Mouse (Mus musculus) embryonic facial prominence, embryonic 13.5 days (tissue): ENCODE data around the gene E2f2. TPM values are rescaled to one million over a fixed set of nuclear protein-coding genes. Genes with fewer than 3 reads are reported as not detected.

Source experiments
- ATAC-seq: fragments of 200-750 bp; cut with Nextera tagmentation; 2 replicates; pipeline ENCODE4 v1.8.0; 2017; ENCODE audit warnings: low read depth; ENCODE audit not compliant: insufficient number of reproducible peaks, insufficient read depth, low FRiP score, low TSS enrichment
- H3K27ac ChIP-seq: fragments of 300-500 bp; sonication (generic); 2 replicates; pipeline ENCODE4 v1.5.1; 2015; ENCODE audit warnings: moderate library complexity, mild to moderate bottlenecking, inconsistent platforms
- H3K27me3 ChIP-seq: fragments of 300-500 bp; sonication (generic); 2 replicates; pipeline ENCODE4 v1.6.1; 2015; ENCODE audit warnings: mild to moderate bottlenecking, inconsistent platforms
- H3K36me3 ChIP-seq: fragments of 300-500 bp; sonication (generic); 2 replicates; pipeline ENCODE4 v1.6.1; 2015; ENCODE audit warnings: mild to moderate bottlenecking, inconsistent platforms
- H3K4me1 ChIP-seq: fragments of 300-500 bp; sonication (generic); 2 replicates; pipeline ENCODE4 v1.6.1; 2015; ENCODE audit warnings: inconsistent platforms
- H3K4me2 ChIP-seq: fragments of 300-500 bp; sonication (generic); 2 replicates; pipeline ENCODE4 v1.6.1; 2015; ENCODE audit warnings: moderate library complexity, mild to moderate bottlenecking, inconsistent platforms
- H3K4me3 ChIP-seq: fragments of 300-500 bp; sonication (generic); 2 replicates; pipeline ENCODE4 v1.5.1; 2015; ENCODE audit warnings: mild to moderate bottlenecking, inconsistent platforms
- H3K9ac ChIP-seq: fragments of 300-500 bp; sonication (generic); 2 replicates; pipeline ENCODE4 v1.6.1; 2015; ENCODE audit warnings: mild to moderate bottlenecking, inconsistent platforms
- H3K9me3 ChIP-seq: fragments of 300-500 bp; sonication (generic); 2 replicates; pipeline ENCODE4 v1.6.1; 2016; ENCODE audit warnings: inconsistent platforms
- WGBS: fragments of 180-500 bp; shearing (Covaris S2); methylation state at CpG from one replicate; pipeline ENCODE4 v1.1.7; 2015; ENCODE audit warnings: mixed read lengths; 5-methylcytosine and 5-hydroxymethylcytosine counted together
- polyA plus RNA-seq: library from polyadenylated mRNA; unstranded; fragments of >200 nt; fragmentation: Nextera tagmentation; extraction: Ambion mirVana; gene quantifications from 2 replicates; pipeline ENCODE4 v1.2.1, GENCODE M21; 2015

The E2f2 gene
- 6.4 and 7.1 TPM in 2 replicates for polyA plus RNA-seq

DNA sequence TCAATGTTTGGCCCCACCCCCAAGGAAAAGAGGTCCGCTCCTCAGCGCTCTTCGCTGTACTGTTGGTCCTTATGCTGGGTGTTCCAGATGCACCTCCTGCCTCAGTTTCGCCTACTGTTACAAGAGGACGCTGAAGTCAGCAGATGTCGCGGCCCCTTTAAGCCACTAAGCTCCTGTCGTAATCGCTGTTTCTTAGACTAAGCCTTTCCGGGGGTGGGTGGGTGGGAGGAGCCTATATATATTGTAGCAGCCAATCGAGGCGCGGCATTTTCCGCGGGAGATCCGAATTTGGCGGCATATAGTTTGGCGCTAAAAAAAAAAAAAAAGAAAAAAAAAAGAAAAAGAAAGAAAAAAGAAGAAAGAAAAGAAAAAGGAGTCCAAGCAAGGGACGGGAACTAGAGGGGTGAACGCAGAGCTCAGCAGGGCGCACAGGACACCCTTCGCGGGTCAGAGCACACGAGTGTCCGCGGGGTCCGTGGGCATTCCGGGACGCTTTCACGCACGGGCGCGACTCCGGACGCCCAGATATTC lies at the start of gene E2f2:
E2f2 (plus strand) TSS at position 384 of the 531 bp plus-strand sequence.
- Histone ChIP-seq H3K36me3 (no peaks in the 10 kb centered on the region), H3K27ac (peak within 1 kb of the TSS; percentile 62), H3K9me3 (no peaks in the 10 kb centered on the region), H3K4me3 (peak within 1 kb of the TSS; percentile 74), H3K4me2 (peak within 1 kb of the TSS; percentile 100), H3K4me1 (peaks cover 44% of the 10 kb centered on the region), H3K9ac (peak within 1 kb of the TSS; percentile 76), H3K27me3 (no peaks in the 10 kb centered on the region)
- under 1% methylated on average over 35 of the region's 35 CpGs for WGBS
- no peak for ATAC-seq

DNA sequence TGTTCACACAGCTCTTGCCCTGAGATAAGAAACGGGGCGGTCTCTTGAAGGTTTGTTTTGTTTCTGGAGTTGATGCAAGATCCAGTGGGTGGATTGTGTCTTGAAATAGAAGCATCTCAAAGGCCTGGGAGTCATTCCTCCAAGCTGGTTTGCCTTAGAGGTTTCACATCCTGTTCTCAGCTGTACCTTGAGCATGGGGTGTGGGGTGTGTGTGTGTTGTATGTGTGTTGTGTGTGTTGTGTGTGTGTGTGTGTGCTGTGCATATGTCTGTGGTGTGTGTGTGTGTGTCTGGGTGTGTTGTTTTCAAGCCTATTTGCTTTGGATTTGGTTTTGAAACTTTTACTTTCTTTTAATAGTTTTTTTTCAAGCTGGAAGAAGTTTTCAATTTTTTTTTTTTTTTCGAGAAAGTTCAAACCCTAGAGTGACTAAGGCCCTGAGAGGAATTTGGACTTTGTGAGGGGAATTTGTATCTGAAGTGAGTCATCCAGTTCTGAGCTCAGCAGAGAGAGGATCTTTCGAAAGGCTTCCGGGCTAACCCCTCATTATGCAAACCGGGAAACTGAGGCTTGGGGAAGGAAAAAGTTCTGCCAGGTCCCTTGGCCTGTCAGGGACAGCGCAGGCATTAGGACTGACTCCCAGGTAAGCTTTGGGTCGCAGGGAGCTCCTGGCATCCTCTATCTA lies 48.9 kb upstream of the E2f2 start:
- ATAC-seq: no peak
- Histone ChIP-seq H3K4me2 (no peak overlapping the region), H3K9ac (0 out of 2 replicates have a peak overlapping the region, but pooled peaks have one; percentile 27), H3K36me3 (no peaks in the 10 kb centered on the region), H3K9me3 (no peaks in the 10 kb centered on the region), H3K27me3 (no peaks in the 10 kb centered on the region), H3K4me1 (peaks cover 8% of the 10 kb centered on the region), H3K27ac (peak overlapping the region; percentile 19; the same call in 1 of the 2 replicates), H3K4me3 (no peak overlapping the region)
- 59% methylated on average over 8 of the region's 8 CpGs for WGBS

DNA sequence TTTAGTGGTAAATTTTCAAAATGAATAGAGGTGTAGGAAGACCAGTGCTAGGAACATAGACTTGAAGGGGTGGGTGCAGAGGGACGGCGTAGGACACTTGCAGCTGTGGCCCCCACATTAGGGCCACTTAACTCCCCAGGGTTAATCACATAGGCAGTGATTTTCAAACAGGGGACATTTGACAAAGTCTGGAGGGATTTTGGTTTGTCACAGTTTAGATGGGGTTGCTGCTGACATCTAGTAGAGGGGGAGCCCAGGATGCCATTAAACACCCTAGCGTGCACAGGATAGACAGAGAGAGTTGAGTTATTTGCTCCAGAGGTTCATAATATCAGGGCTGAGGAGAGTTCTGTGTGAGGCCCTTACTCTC lies 48.4 kb upstream of the E2f2 start:
- 86% methylated on average over 3 of the region's 3 CpGs for WGBS
- Histone ChIP-seq H3K36me3 (no peaks in the 10 kb centered on the region), H3K4me2 (no peak overlapping the region), H3K4me1 (peaks cover 8% of the 10 kb centered on the region), H3K27me3 (no peaks in the 10 kb centered on the region), H3K4me3 (no peak overlapping the region), H3K27ac (no peak overlapping the region), H3K9me3 (no peaks in the 10 kb centered on the region), H3K9ac (no peak overlapping the region)
- no peak for ATAC-seq

DNA sequence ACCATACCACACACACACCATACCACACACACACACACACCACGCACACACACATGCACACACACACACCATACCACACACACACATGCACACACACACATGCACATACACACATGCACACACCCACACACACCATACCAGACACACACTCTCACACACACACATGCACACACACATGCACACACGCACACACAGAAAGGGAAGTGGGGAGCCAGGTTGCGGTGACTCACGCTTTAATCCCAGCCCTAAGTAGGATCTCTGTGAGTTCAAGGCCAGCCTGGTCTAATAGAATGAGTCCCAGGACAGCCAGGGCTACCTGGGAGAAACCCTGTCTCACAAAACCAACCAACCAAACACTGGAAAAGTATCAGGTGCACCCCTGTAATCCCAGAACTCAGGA lies 47.6 kb upstream of the E2f2 start:
- H3K9me3 ChIP-seq: no peaks in the 10 kb centered on the region
- no peaks in the 10 kb centered on the region for H3K4me1 ChIP-seq
- H3K4me2 ChIP-seq: no peak overlapping the region
- H3K9ac ChIP-seq: no peak overlapping the region
- H3K27ac ChIP-seq: no peak overlapping the region
- no peak for ATAC-seq
- H3K27me3 ChIP-seq: no peaks in the 10 kb centered on the region
- no peak overlapping the region for H3K4me3 ChIP-seq
- H3K36me3 ChIP-seq: no peaks in the 10 kb centered on the region
- 98% methylated on average over 4 of the region's 4 CpGs for WGBS

DNA sequence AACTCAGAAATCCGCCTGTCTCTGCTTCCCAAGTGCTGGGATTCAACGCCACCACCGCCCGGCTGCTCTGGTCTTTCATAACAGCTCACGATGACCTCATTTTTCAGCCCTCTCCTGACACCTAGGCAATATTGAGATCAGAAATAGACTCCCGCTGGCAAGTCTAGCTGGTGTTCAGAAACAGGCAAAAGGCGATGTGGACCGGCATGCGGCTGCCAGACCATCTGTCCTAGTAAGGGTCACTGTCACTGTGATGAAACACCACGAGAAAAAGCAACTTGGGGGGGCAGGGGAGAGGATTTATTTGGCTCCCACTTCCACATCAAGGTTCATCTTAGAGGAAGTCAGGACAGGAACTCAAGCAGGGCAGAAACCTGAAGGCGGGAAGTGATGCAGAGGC lies 46.7 kb upstream of the E2f2 start:
- H3K4me1 ChIP-seq: no peaks in the 10 kb centered on the region
- no peak overlapping the region for H3K4me2 ChIP-seq
- H3K27me3 ChIP-seq: no peaks in the 10 kb centered on the region
- ATAC-seq: no peak
- no peak overlapping the region for H3K9ac ChIP-seq
- no peak overlapping the region for H3K4me3 ChIP-seq
- H3K9me3 ChIP-seq: no peaks in the 10 kb centered on the region
- 92% methylated on average over 11 of the region's 11 CpGs for WGBS
- no peak overlapping the region for H3K27ac ChIP-seq
- no peaks in the 10 kb centered on the region for H3K36me3 ChIP-seq

DNA sequence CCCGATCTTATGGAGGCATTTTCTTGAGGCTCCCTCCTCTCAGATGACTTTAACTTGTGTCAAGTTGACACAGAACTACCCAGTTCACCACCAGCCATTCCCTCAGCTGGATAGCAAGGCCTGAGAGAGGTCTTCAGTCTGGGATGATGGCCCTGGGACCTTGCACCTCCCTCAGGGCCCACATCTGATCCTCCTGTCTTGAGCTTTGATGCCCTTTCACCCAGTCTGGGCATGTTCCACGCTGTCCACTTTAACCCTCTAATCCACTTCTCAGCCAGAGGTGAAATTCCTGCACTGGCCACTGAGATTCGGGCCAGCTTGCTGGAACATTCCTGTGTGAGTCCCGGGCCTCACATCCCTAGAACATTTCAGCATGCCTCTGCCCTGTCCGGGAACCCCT lies 46.2 kb upstream of the E2f2 start:
- ATAC-seq: no peak
- Histone ChIP-seq H3K36me3 (no peaks in the 10 kb centered on the region), H3K4me3 (no peak overlapping the region), H3K4me2 (no peak overlapping the region), H3K9me3 (no peaks in the 10 kb centered on the region), H3K9ac (no peak overlapping the region), H3K27ac (no peak overlapping the region), H3K4me1 (no peaks in the 10 kb centered on the region), H3K27me3 (no peaks in the 10 kb centered on the region)
- WGBS: 70% methylated on average over 5 of the region's 5 CpGs

DNA sequence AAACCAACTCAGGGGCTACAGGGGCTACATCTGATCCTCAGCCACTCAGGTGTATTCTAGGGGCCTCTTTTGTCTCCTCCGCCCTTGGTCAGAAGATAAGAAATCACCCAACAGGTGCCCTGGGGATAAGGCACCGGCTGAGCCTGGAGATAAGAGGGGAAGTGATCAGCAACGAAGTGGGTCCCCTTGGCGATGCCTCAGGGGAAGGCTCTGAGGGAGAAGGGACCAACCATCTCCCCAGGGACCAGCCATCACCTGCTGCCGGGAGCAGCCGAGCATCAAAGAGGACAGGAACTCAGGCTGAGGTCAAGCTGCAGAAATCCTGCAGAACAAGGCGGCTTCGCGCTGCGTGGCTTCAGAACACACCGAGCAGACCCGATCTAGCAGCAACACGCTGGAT lies 44.5 kb upstream of the E2f2 start:
- H3K4me1 ChIP-seq: peaks cover 2% of the 10 kb centered on the region; the same call in 1 of the 2 replicates
- WGBS: 61% methylated on average over 13 of the region's 13 CpGs
- no peak for ATAC-seq
- H3K27me3 ChIP-seq: no peaks in the 10 kb centered on the region
- no peaks in the 10 kb centered on the region for H3K36me3 ChIP-seq
- H3K27ac ChIP-seq: no peak overlapping the region
- no peak overlapping the region for H3K4me2 ChIP-seq
- H3K9me3 ChIP-seq: no peaks in the 10 kb centered on the region
- H3K4me3 ChIP-seq: no peak overlapping the region
- H3K9ac ChIP-seq: no peak overlapping the region

DNA sequence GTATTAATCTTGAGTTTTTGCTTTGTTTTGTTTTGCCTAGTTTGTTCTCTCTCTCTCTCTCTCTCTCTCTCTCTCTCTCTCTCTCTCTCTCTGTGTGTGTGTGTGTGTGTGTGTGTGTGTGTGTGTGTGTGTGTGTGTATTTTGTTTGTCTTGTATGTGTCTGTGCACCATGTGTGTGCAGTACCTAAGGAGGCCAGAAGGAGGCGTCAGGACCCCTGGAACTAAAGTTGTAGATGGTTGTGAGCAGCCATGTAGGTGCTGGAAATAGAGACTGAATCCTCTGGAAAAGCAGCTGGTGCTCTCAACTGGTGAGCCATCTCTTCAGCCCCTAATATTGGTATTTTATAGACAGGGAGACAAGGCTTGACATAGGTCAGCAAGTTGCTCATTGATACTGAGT lies 42.4 kb upstream of the E2f2 start:
- no peaks in the 10 kb centered on the region for H3K9me3 ChIP-seq
- H3K27ac ChIP-seq: no peak overlapping the region
- no peak overlapping the region for H3K4me2 ChIP-seq
- 90% methylated on average over 1 of the region's 1 CpGs for WGBS
- H3K27me3 ChIP-seq: no peaks in the 10 kb centered on the region
- no peak for ATAC-seq
- H3K4me1 ChIP-seq: peaks cover 23% of the 10 kb centered on the region
- no peak overlapping the region for H3K9ac ChIP-seq
- H3K4me3 ChIP-seq: no peak overlapping the region
- no peaks in the 10 kb centered on the region for H3K36me3 ChIP-seq

DNA sequence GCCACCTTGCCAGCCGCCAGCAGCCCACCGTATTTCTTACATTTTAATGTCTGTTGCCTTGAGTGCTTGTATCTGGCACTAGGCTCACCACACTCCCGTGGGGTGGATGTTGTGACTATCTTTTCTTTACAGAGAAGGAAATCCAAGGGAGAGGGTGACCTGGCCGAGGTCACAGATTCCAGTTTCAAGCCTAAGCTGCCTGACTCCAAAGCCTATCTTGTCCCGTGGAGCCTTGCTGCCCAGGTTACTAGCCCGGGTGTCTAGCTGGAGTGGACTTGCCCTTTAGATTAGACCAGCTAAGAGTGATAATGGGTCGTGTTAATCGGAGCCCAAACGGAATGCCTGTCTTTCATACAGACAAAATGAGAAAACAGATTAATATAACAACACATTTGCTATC lies 38.4 kb upstream of the E2f2 start:
- WGBS: 26% methylated on average over 9 of the region's 9 CpGs
- peak overlapping the region; percentile 78; the same call in 1 of the 2 replicates for H3K9ac ChIP-seq

DNA sequence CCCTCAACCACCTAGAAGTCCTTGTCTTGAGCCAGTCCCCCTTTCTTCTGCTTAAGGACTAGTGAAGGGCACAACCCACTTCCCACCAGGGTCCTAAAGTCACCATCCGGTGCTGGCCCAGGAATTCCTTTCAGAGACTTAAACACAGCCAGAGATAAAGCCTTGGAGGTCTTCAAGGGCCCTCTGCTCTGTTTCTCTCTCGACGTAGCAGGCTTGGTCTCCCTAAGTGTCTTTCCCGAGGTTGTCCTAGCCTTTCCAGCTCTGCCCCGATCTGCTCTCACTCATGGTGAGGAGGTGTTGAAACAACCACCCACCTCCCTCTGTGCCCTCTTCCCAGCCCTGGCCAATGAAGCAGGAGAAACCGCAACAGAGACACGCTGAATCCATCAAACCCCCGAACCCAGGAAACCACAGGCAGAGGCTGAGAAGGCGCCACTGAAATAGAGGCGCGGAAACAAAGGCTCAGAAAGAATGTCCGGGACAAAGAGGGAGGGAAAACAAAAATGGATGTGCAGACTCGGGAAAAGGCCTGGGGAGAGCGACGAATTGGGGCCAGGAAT lies 37.7 kb upstream of the E2f2 start:
- Histone ChIP-seq H3K27me3 (no peaks in the 10 kb centered on the region), H3K4me3 (peak overlapping the region; percentile 44), H3K36me3 (no peaks in the 10 kb centered on the region), H3K4me1 (peaks cover 63% of the 10 kb centered on the region), H3K27ac (peak overlapping the region; percentile 100), H3K4me2 (peak overlapping the region; percentile 72), H3K9me3 (no peaks in the 10 kb centered on the region), H3K9ac (peak overlapping the region; percentile 78)
- no peak for ATAC-seq
- WGBS: under 1% methylated on average over 15 of the region's 15 CpGs

More for the DNA sequence above, 38.4 kb upstream of the E2f2 start:
- Histone ChIP-seq H3K27me3 (no peaks in the 10 kb centered on the region), H3K4me1 (peaks cover 56% of the 10 kb centered on the region), H3K4me2 (peak overlapping the region; percentile 72), H3K36me3 (no peaks in the 10 kb centered on the region), H3K4me3 (peak overlapping the region; percentile 44), H3K27ac (peak overlapping the region; percentile 100), H3K9me3 (no peaks in the 10 kb centered on the region)
- no peak for ATAC-seq

DNA sequence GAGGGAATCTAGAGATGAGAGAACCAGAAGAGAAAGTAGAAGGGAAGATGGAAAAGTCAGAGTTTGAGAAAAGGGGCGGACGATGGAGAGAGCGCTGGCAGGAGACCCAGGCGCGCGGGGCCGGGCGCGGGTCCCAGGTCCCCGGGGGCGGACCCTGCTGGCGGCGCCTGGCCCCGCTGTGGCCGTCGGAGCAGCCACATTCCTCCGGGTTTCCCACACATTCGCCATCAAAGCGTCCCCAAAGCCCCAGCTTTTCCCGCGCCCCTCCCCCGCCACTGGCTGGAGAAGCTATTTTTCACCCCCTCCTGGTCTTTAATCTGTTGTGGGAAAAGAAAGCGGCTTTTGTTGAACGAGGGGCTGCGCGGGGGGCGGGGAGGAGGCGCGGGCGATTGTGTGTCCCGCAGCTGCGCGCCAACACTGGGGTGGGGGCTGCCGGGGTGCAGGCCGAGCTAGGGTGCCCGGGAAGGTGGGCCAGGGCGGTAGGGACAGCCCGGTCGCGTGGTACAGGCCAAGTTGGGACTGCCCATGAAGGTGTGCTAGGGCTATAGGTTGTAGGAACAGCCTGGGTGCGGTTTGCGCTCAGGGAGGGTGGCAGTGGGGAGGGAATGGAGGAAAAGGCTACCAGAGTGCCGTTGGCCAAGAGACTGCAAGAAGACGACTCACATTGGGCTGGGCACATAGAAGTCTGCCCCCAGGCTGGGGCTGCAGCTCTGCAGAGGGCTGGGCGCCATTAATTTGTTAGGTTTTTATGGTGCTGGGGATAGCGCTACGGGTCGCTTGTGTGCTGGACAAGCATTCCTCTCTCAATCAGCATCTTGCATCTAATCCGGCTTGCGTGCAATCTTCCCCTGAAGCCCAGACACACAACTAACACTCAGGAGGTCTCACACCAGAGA lies 37.0 kb upstream of the E2f2 start:
- H3K27me3 ChIP-seq: no peaks in the 10 kb centered on the region
- no peaks in the 10 kb centered on the region for H3K36me3 ChIP-seq
- H3K4me2 ChIP-seq: peak overlapping the region; percentile 72
- no peaks in the 10 kb centered on the region for H3K9me3 ChIP-seq
- peak overlapping the region; percentile 100 for H3K27ac ChIP-seq
- peak overlapping the region; percentile 44 for H3K4me3 ChIP-seq
- WGBS: under 1% methylated on average over 50 of the region's 50 CpGs
- H3K4me1 ChIP-seq: peaks cover 67% of the 10 kb centered on the region
- H3K9ac ChIP-seq: peak overlapping the region; percentile 78
- peak; percentile 76 for ATAC-seq
